Mouse (Mus musculus): Measurements from ENCODE around the gene Mrpl9. TPM values are rescaled to one million over a fixed set of nuclear protein-coding genes. Genes with fewer than 3 reads are reported as not detected.

Mrpl9 gene
- polyA plus RNA-seq (2012; rRNA removed), result 9.2 and 9.5 TPM in 2 replicates

GRCm38 (mm10) chr3:94442951-94443596, at the start of gene Mrpl9:
TSS of gene Mrpl9 (plus strand) at chr3:94443318.

DNA sequence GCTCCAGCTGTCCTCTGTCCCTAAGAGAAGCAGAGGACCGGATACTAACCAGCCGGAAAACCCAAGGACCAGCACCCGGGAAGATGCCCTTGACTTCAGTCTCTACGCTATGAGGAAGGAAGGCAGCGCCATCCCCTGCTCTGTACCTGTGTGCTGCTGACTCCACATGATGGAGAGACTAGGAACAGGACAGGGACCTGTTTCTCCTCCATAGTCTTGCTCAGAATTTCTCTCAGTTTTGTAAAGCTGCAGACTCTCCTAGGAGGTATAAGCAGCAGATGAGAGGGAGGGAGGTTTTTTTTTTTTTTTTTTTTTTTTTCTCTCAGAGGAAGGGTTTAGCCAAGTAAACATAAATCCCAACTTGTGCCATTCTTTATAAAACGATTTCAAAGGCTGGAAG, 44.9 kb upstream of the Mrpl9 start, which contains the start of gene Lingo4:
Gene Lingo4 (plus strand): TSS at position 301 of the 400 bp plus-strand sequence.

DNA sequence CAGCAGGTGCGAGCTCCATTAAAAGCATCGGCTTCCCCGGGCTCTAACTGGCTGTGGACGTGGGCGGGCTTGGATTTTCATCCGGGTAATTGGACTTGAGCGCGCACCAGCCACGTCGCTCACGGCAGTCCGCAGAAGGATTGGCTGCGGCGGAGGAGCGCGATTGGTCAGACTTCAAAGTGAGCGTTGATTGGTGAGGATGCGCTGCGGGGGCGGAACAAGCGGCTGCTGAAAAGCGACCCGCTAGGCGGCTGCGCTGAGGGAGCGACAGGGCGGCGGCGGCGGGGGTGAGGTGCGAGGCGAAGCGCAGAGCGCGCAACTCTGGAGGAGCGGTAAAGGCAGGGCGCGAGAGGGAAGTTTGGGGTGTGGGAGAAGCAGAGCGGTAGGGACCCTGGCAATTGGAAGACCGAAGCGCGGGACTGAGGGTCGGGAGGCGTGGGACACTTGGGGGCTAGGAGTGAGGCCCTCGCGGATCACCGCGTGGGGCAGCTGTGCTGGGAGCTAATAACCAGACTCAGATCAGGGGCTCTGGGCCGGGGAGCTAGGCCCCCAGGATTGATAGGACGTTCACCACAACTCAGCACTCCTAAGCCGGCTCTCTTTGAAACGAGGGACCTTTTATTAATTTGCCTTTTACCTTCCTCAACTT, 30.0 kb upstream of the Mrpl9 start, which contains the start of gene Tdrkh:
Gene Tdrkh (plus strand): TSS at position 243 of the 649 bp plus-strand sequence.

DNA sequence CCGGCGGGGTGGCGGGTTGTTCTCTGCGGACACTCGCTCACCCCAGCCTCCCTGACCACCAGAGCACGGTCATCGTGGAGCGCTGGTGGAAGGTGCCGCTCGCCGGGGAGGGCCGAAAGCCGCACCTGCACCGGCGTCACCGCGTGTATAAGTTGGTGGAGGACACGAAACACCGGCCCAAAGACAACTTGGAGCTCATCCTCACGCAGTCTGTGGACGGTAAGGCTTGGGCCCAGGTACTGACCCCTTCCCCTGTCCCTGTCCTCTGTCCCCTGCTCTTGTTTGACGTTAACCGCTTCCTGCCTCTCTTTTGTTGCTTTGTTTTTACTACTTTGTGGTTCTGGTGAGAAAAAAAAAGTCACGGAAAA, 463 bp downstream of the Mrpl9 start, which contains the start of gene Oaz3:
Gene Oaz3 (minus strand): TSS at position 319 of the 368 bp plus-strand sequence.

GRCm38 (mm10) chr3:94477981-94478422, 34.9 kb downstream of the Mrpl9 start, which contains the start of gene Celf3:
TSS of gene Celf3 (plus strand) at chr3:94478295.

DNA sequence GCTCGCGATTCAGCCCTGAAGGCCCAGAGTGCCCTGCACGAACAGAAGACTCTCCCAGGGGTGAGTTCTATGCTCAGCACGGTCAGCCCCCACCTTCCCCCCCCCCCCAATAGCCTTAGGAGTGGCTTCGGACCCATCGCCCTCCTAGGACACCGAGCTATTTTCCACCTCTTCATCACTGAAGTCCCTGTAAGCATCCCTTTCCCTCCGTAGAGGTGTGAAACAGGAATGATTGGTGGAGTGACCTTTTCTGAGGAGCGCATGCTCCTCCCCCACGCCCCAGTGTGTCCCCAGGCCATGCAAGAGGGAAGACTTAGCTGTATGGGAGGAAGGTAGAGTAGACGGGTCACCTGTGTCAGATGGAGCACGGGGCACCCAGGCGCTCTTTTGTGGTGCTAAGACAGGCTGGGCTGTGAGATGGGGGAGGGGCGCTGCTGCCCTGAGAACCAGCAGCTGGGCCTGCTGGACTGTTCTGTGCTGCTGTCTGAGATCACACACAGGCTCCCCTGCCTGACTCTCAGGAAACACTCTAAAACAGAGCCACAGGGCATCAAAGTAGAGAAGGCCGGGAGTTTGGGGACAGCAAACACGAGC, 37.3 kb downstream of the Mrpl9 start, which contains the start of gene Riiad1:
Gene Riiad1 (minus strand): TSS at position 51 of the 594 bp plus-strand sequence.

Other genes starting within 250 kb of the Mrpl9 start
- gene Gm5286, start 246.6 kb upstream of the Mrpl9 start, polyA plus RNA-seq (2012; rRNA removed), result not detected in 2 replicates
- not detected in 2 replicates for gene Gm4778, start 179.3 kb upstream of the Mrpl9 start, polyA plus RNA-seq (2012; rRNA removed)
- 0.19 and 0.45 TPM in 2 replicates for gene Them4, start 133.2 kb upstream of the Mrpl9 start, polyA plus RNA-seq (2012; rRNA removed)
- 32.9 and 36.3 TPM in 2 replicates for gene Them5, start 101.2 kb upstream of the Mrpl9 start, polyA plus RNA-seq (2012; rRNA removed)
- 1.1 and 4.3 TPM in 2 replicates for gene C2cd4d, start 80.9 kb upstream of the Mrpl9 start, polyA plus RNA-seq (2012; rRNA removed)
- gene Rorc, start 70.5 kb upstream of the Mrpl9 start, polyA plus RNA-seq (2012; rRNA removed), result 3.0 and 4.1 TPM in 2 replicates
- 0.04 and 0.10 TPM in 2 replicates for gene Lingo4, start 44.8 kb upstream of the Mrpl9 start, polyA plus RNA-seq (2012; rRNA removed)
- 0.23 TPM in 1 of 2 replicates, not detected in the other for gene Tdrkh, start 30.0 kb upstream of the Mrpl9 start, polyA plus RNA-seq (2012; rRNA removed)
- gene Oaz3, start 597 bp downstream of the Mrpl9 start, polyA plus RNA-seq (2012; rRNA removed), result not detected in 2 replicates
- 12.0 and 15.2 TPM in 2 replicates for gene Celf3, start 35.0 kb downstream of the Mrpl9 start, polyA plus RNA-seq (2012; rRNA removed)
- gene Riiad1, start 37.0 kb downstream of the Mrpl9 start, polyA plus RNA-seq (2012; rRNA removed), result not detected in 2 replicates
- 1.8 and 2.3 TPM in 2 replicates for gene Snx27, start 139.4 kb downstream of the Mrpl9 start, polyA plus RNA-seq (2012; rRNA removed)
- not detected in 2 replicates for gene Gm10972, start 199.8 kb downstream of the Mrpl9 start, polyA plus RNA-seq (2012; rRNA removed)
- 15.3 and 16.3 TPM in 2 replicates for gene Tuft1, start 215.6 kb downstream of the Mrpl9 start, polyA plus RNA-seq (2012; rRNA removed)

Measured in stomach, adult 2 months (tissue).